Mouse (Mus musculus): ENCODE data around the gene Kpna1.
"Not testable (repeated sequence)": the region's sequence is repeated elsewhere in the genome, so short reads cannot be mapped to it uniquely, and the experiment has no call there.

Kpna1 gene

DNA sequence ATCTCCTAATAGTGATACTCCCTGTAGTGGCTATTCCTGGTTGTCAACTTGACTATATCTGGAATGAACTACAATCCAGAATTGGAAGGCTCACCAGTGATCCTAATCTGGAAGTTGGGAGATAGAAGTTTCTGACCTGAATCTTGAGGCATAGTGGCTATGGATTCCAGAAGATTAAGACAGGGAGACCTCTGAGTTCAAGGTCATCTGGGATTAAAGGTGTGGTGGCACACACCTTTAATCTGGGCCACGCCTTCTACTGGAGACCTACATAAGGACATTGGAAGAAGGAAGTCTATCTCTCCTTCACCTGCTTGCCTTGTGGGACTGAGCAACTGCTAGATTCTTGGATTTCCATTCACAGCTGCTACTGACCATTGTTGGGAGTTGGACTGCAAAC, at the start of gene Kpna1:
Gene Kpna1 (plus strand): TSS at position 301 of the 400 bp plus-strand sequence.
- DNase-seq (ENCODE audit: low spot score), result not testable (repeated sequence)

DNA sequence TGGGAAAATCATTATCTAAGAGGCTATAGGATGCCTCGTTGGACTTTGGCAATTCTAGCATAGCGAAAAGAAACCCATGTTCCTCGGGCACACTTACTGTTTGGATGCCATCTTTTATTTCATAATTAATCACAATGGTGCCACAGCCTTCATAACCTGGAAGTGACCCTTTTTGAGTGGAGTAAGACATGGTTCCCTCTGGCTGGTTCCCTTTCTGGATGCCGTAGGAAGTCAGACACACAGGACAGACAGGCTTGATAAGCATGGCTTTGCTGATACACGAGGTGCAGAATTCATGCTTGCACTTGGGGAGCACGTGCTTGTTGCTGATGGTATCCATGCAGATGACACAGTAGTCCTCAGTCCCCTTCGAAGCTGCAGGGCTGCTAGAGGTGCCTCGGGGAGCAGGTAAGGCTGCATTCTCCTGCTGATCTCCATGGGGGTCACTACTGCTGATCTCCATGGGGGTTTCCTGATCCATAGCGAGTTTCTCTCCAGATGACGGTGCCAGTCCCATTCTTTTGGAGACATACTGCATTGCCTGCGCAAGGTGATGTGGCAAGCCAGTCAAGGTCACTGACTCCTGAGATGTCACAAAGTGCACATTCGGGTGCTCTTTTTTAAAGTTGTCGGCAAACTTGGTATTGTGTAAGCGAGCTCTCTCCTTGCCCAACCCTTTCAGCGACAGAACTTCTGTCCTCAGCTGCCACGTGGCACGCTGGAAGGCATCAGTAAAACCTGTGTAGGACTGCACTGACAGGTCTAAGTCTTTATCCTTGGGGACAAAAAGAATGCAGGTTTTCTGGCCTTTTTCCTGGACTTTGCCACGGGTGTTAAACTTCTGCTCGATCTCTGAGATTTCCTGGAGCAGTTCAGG, 46.1 kb upstream of the Kpna1 start:
- no peak for DNase-seq (ENCODE audit: low spot score)

DNA sequence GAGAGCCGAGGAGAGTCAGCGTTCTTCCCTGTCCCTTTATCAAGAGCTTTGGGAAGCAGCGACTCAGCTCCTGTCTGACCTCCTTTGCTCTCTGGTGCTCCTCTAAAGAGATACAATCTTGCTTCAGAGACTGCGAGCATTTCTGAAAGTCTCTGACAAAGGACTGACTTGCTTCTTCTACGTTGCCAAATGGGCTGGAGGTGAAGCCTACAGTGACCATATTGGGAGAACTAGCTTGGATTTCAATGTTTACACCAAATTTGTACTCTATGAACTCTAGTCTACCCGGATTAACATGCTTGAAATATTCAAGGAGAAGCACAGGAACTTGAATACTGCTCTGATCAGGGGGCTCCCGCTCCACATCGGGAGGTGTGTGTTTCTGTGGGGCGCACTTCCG, 45.4 kb upstream of the Kpna1 start:
- no peak for DNase-seq (ENCODE audit: low spot score)

DNA sequence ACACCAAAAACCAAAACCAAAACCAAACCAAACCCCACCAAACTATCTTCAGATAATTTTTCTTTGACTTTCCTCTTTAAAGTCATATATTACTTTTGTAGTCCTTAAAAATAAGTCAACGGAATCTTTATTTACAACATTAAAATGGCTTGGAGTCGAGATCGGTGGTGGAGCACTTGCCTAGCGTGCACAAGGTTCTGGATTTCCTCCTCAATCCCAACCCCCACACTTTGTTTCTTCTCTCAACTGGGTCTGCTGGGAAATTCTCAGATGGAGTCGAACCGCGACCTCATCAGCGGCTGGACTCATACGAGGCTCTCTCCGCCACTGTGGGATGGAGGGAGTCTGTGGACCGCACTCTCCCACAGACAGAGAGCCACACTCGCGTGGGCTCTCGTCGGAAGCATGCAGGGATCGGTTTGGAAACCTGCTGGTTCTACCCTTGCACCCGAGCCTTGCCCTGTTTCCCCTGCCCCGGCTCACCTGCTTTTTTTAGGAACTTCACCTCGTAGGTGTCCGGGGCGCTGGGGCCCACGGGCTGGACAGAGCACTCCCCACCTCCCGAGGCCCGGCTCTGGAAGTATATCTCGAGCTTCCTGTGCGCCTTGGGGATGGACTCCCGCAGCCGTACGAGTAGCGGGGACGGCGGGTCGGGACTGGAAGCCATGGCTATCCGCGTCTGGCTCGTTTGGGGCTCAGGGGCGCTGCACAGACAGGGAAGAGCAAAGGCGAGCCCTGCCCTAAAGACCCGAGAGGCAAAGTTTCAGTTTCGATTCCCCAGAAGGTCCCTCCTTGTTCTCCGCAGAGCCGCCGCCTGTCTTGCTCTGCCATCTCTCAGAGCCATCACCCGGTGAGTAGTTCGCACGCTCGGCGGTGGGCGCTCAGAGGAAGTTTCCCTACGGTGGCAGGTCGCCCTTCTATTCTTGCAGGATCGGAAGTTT, 40.1 kb upstream of the Kpna1 start, which contains the start of the genes Parp9 and Dtx3l:
Gene Parp9 (plus strand): TSS at position 260 of the 941 bp plus-strand sequence.
Gene Dtx3l (minus strand): TSS at position 941 of the 941 bp plus-strand sequence.
- peak; percentile 12 for DNase-seq (ENCODE audit: low spot score)

DNA sequence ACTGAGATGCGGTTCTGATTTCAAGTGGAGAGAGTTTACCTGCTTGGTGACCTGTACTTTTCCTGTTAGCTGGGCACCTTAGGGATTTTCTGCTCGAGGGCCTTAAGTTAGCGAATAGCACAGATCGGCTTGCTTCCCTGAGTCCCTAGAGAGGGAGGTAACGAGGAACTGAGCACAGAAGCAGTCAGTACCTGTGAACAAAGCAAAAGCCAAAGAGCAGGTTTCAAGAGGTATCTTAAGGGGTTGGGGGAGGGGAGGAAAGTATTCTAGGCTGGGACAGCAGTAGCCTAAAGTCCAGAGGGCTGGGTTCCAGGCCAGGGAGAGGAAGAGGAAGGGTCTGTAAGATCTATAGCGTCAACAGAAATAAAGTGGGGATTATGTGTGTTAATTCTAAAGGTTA, 39.3 kb upstream of the Kpna1 start:
- DNase-seq (ENCODE audit: low spot score), result no peak

DNA sequence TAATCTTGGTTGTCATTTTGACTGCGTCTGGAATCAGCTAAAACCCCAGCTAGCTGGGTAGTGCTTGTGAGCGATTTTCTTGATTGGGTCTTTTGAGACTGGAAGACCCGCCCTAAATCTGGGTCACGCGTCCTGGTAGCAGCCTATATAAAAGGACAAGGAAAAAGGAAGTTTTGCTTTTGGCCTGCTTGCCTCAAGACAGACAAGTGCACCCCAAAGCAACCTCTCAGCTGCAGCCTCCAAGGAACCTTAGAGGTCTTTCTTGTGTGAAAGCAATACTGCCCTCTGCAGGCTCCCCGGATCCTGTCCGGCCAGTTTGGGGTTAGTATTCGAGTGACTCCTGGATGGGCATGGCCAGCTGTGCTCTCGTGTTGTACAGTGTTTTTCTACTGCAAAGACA, 38.9 kb upstream of the Kpna1 start:
- DNase-seq (ENCODE audit: low spot score), result peak; percentile 75

DNA sequence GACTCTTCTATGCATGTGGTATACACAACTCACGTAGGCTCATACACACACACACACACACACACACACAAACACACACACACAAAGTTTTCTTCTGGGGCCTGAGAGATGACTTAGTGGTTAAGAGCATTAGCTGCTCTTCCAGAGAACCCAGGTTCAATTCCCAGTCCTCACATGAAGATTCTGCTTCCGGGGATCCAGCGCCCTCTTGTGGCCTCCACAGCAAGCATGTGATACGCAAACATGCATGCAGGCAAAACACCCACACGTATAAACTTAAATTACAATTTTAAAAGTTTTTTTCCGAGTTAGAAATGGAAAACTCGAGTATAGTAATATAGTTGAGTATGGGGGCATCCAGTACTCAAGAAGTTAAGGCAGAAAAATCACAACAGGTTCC, 37.2 kb upstream of the Kpna1 start:
- no peak for DNase-seq (ENCODE audit: low spot score)

DNA sequence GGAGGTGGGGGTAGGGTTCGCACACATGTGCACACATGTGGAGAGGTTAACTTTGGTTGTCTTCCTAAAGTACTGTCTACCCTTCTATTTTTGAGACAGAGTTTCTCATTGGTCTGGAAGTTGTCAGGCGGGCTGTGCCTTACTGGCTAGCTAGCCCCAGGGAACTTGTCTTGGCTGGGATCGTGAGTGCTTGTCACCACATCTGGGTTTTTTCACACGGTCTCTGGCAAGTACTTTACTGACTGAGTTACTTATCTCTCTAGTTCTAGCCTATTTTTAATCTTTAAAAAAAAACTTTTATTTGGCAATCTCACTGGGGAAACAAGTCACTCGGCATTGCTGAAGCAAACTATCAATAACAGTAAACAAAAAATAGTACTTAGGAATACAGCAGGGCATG, 29.3 kb upstream of the Kpna1 start:
- DNase-seq (ENCODE audit: low spot score), result no peak

DNA sequence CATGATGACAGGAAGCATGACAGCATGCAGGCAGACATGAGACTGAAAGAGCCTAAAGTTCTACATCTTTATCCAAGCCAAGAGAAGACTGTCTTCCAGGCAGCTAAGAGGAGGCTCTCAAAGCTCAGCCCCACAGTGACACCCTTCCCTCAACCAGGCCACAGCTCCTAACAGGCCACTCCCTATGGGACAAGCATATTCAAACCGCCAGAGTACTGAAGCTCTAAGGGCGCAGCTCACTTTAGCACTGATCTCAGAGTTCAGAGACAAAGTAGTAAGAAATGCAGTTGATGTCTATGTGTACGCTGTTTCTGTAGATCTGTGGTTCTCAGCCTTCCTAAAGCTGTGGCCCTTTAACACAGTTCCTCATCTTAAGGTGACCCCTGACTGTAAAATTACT, 27.3 kb upstream of the Kpna1 start:
- no peak for DNase-seq (ENCODE audit: low spot score)

DNA sequence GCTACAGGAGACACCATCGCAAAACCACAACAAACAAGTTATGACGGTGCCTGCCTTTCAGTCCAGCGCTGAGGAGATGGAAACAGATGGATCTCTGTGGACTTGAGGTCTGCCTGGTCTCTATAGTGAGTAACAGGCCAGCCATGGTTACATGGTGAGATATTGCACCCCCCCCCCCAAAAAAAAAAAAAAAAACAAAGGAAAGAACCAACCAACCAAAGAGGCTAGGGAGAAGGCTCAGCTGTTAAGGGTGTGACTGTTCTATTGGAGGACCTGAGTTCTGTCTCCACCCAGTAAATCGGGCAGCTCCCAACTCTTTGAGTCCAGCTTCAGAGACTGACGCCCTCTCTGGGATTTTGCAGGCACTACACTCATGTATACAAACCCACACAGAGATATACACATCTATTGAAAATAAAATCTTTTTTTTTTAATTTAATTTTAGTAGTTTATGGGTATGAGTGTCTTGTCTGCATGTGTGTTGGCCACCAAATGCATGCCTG, 25.9 kb upstream of the Kpna1 start:
- no peak for DNase-seq (ENCODE audit: low spot score)

DNA sequence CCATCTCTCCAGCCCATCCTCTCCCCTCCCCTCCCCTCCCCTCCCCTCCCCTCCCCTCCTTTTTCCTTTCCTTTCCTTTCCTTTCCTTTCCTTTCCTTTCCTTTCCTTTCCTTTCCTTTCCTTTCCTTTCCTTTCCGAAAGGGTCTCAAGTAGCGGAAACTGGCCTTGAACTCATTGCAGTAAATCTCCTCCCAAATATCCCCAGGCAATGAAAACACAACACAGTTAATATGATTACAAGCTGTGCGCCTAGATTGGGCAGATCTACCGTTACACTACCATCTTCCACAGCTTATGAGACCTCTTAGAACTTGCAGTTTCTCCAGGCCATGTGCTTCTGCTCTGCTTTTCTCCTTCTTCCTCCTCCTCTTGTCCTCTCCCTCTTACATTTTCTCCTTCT, 12.6 kb upstream of the Kpna1 start:
- not testable (repeated sequence) for DNase-seq (ENCODE audit: low spot score)

DNA sequence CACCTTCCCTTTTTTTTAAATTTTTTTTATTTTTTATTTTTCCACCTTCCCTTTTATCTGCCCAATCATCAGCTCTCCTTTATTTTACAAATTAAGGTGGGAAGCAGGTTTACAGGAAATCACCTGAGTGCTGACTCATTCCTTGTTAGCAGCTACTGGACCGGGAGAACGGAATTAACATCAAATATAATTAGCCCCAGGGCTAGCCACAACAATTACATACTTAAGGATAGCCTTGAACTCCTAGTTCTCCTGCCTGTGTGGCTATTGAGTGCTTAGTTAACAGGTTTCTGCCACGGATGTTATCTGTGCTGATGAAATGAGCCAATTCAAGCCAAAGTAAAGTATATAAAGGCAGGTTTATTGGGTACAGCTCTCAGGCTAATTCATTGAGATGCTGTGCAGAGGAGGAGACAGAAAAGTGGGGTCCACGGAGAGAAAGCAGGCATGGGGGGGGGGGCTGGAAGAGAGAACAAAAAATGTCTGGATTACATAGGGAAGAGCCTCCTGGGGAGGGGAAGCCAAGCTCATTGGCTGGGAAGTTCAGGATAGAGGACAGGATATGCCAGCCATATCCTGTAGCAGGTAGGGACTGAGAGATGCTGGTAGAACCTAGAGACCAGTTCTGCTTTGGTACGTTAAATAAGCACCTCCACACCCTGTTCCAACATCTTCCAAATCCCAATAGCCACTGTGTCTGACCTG, 12.0 kb upstream of the Kpna1 start:
- DNase-seq (ENCODE audit: low spot score), result no peak

DNA sequence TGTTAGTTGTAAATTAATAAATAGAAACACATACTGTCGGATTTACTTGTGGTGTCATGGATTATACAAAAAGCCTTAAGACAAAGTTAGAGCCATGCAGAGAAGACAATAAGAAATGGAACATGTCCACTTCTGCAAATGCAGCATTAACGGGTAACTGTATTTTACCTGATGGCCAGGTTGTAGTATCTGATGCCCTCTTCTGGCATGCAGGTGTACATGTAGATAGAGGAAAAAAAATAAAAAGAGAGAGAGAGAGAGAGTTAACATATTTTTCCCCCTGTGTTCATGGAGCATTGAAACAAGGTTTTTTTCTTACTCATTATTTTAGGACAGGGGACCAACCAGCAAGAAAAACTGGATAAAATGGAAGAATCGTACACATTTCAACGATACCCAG, 11.2 kb upstream of the Kpna1 start:
- DNase-seq (ENCODE audit: low spot score), result no peak

DNA sequence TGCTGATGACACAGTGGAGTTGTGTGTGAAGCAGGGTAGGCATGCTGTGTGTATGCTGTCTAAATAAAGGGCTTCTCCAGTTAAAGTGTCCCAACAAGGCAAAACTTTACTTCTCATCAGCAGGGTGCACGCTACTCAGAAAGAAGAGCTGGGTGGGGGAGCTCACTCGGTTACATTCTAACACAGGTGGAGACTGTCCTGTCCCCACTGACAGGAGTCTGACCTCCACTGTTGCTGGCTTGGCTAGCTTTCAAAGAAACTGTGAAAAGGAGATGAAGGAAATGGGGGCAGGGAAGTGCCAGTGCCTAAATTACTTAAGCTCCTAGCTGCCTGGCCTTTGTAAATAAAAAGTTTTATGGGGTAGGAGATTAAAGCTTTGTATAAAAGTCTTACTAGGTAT, 10.4 kb upstream of the Kpna1 start:
- DNase-seq (ENCODE audit: low spot score), result no peak

DNA sequence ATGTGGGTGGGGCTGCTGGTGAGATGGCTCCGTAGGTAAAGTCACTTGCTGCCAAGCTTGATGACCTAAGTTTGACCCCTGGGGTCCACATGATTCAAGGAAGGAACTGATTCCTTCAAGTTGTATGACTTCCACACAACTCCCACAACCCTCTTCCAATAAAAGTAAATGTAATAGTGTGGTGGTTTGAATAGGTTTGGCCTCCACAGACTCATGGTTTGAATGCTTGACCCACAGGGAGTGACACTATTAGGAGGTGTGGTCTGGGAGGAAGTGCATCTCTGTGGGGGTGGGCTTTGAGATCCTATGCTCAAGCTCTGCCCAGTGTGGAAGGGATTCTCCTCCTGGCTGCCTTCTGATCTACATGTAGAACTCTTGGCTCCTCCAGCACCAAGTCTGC, 4.5 kb upstream of the Kpna1 start:
- no peak for DNase-seq (ENCODE audit: low spot score)

DNA sequence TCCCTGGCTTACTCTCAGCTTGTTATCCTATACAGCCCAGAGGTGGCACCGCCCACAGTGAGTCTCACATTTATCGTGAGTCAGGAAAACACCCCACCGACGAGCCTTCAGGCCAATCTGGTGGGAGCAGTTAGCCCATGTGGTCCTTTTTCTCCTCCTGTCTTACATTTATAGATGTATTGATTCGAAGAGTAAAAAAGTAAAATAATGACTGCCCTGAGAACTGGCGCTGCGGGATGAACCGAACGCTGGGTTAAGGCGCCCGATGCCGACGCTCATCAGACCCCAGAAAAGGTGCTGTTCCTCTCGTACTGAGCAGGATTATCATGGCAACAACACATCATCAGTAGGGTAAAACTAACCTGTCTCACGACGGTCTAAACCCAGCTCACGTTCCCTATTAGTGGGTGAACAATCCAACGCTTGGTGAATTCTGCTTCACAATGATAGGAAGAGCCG, 2.8 kb downstream of the Kpna1 start:
- peak; percentile 100 for DNase-seq (ENCODE audit: low spot score)

DNA sequence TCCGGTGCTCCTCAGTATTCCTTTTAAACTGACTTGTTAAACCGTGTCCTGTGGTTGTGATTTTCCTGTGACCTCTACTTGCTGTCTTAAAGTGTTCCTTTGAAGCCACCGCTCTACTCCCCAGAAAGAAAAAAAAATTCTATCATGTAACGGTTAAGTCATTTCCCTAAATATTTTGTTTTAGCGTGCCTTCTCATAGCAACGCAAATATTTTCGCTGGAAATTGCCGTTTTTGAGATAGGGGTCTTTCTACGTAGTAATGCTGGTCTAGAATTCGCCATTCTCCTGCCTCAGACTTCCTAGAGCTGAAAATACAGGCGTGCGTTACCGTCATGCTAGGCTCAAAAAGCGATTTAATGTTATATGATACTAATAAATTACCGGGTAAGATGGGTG, 4.0 kb downstream of the Kpna1 start:
- no peak for DNase-seq (ENCODE audit: low spot score)

DNA sequence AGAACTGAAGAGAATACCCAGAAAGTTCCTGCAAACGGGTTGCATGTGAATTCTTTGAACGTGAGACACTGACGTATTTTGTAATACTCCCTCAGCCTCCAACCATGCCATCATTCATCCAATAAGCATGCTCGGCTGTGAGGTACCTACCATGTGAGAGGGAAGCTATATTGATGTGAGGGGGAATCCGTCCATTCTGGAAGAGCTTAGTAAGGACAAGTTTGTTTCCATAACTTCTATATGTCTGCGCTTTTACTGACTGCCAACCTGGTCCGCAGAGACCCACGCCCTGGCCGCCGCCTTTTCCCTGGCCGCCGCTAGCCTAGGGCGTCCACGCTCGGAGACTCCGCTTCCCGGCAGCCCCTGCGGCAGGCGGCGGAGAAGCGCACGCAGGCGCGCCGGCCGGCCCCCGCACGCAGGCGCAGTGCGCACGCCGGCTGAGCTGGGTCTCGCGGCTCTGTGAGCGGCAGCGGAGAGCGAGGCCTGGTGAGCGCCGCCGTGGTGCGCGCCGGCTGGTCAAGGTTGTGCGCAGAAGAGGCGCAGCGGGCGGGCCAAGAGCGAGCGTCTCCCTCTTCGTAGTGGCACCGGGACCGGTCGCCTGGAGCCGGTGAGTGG, 4.5 kb downstream of the Kpna1 start:
- peak; percentile 77 for DNase-seq (ENCODE audit: low spot score)

DNA sequence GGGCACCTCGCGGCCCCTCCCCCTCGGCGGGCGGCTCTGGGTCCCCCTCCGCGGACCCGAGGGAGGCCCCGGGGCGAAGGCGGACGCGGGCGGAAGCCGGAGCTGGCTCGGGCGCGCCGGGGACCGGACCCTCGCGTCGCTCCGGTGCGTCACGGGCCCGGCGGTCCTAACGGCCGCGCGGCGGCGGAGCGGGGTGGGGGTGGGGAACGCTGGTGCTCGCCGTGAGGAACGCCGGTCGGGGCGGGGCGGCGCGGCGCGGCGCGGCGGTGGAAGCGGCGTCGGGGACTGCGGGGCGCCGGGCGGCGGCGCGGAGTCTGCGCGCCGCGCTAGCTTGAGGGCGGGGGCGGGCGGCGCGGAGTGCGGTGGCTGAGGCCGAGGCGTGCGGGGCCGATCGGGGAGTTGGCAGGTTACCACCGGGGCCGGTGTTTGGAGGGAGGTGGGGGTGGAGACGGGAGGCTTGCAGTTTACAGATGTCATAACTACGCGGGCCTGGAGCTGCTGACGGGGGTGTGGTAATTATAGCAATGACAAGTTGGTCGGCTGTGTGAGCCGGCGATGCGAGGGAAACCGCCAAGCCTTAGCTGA, 5.1 kb downstream of the Kpna1 start:
- DNase-seq (ENCODE audit: low spot score), result no peak

DNA sequence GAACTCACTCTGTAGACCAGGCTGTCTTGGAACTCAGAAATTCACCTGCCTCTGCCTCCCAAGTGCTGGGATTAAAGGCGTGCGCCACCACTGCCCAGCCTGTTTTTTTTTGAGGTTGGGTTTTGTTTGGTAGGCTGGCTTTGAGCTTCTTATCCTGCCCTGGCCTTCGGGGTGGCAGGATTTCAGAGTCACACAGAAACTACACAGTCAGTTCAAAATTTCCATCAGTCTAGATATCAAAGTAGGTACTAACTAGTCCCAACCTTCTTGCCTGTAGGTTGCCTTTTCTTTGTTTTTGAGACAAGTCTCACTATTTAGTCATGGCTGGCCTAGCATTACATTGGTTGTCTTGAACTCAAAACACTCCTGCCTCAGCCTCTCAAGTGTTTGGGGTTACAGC, 5.9 kb downstream of the Kpna1 start:
- DNase-seq (ENCODE audit: low spot score), result no peak

DNA sequence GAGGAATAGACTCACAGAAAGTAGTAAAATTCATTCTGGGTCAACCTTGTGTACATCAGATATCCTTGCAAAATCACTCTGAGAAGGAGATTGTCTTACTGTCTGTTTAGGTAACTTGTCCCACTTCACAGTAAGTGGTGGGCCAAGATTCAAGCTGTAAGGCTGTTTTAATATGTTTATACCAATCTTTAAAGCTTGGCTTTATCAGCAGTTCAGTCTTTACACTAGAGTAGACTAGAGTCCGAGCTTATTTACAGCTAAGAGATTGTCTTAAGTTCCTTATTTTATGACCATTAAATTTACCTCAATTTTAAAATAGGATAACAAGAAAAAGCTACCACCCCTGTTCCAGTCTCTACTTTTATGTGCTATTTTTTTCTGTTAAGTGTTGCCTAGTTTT, 9.4 kb downstream of the Kpna1 start:
- DNase-seq (ENCODE audit: low spot score), result no peak
